Mouse (Mus musculus) heart, adult 2 months (tissue): ENCODE data around the gene Elp4.

Experiments
- CTCF ChIP-seq: fragments of 200-600 bp; IDR thresholded peaks from 2 replicates; pipeline ENCODE4 v1.8.1; 2022; ENCODE audit warnings: antibody characterized with exemption, mild to moderate bottlenecking, moderate library complexity
- EP300 ChIP-seq: fragments of 200-500 bp; IDR thresholded peaks from 2 replicates; pipeline ENCODE4 v1.6.1; 2011; ENCODE audit warnings: low read depth, low read length, control low read depth; ENCODE audit not compliant: insufficient read depth
- POLR2A ChIP-seq: fragments of 200-500 bp; IDR thresholded peaks from 2 replicates; pipeline ENCODE4 v1.6.1; 2011; ENCODE audit warnings: mild to moderate bottlenecking, low read depth, low read length, control low read depth; ENCODE audit not compliant: insufficient read depth

DNA sequence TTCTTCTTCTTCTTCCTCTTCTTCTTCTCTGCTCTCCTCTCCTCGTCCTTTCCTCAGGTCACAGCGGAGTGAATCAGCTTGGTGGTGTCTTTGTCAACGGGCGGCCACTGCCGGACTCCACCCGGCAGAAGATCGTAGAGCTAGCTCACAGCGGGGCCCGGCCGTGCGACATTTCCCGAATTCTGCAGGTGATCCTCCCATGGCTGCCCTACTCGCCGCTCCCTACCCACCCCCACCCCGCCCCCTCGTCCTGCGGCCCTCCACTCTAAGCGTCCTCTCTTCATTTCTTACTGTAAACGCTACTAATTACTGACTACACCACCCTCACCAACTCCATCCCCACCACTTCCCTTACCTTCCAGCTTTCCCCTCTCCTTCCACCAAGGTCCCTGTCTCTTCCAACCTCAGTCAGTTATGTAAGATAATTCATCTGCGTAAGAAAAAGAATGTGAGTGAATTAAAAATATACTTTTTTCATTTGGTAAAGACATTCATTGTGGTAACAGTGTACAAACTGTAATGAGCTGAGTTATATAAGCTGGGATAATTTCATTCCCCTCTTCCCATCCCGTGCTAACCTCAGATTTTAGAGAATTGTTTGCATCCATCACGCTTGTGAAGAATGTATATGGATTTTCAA is 220.5 kb downstream of the Elp4 start:
- TF ChIP-seq CTCF (no peak), POLR2A (no peak), EP300 (no peak)
